Mouse (Mus musculus) ES-E14 (cell line): ENCODE measurements at regions not wholly inside any gene's neighbourhood (a gene's known extent, or its start where the extent isn't known, plus 50 kb on each side); places are given as distances from the start of the nearest gene placed in this dataset.

ENCODE experiments used
- CHD2 ChIP-seq: IDR thresholded peaks from 2 replicates; pipeline ENCODE4 v1.6.1; 2014; ENCODE audit warnings: mild to moderate bottlenecking, low read depth, low read length, inconsistent platforms
- HCFC1 ChIP-seq: IDR thresholded peaks from 2 replicates; pipeline ENCODE4 v1.6.1; 2012; ENCODE audit warnings: low read length, inconsistent platforms, borderline replicate concordance; ENCODE audit not compliant: insufficient read depth
- MAFK ChIP-seq: IDR thresholded peaks from 2 replicates; pipeline ENCODE4 v1.6.1; 2014; ENCODE audit warnings: mild to moderate bottlenecking, low read depth, low read length, inconsistent platforms; ENCODE audit not compliant: insufficient read depth
- ZC3H11A ChIP-seq: IDR thresholded peaks from 2 replicates; pipeline ENCODE4 v1.6.1; 2012; ENCODE audit warnings: low read depth, mild to moderate bottlenecking, inconsistent platforms, low read length, borderline replicate concordance
- ZNF384 ChIP-seq: IDR thresholded peaks from 2 replicates; pipeline ENCODE4 v1.6.1; 2012; ENCODE audit warnings: low read depth, low read length, inconsistent platforms

DNA sequence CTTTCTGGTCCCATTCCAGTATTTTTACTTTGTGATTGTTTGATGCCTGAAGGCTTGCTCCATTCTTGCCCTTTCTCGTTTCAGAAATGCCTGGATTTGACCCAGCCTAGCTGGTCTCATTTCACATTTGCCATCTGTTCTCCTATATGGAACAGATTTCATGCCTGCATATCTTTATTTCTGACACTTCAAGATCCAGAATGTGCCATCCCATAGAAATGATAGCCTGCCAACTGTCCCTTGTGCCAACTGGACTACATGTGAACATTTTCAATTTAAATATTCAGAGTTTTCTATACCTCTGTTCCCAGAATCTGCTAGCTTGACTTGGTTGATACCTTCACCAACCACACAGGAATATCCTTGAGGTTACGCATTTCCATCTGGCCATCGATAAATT, 669.0 kb downstream of the Fscb start:
- no peak for TF ChIP-seq MAFK
- no peak for TF ChIP-seq CHD2
- no peak for TF ChIP-seq ZC3H11A
- TF ChIP-seq HCFC1, result no peak
- no peak for TF ChIP-seq ZNF384
